Mouse (Mus musculus): ENCODE results near the gene Hnrnpr.

- TF ChIP-seq GATA1 (IDR thresholded peaks at IDR 0.05; ENCODE audit: low read length) (no peak), TAL1 (IDR thresholded peaks at IDR 0.05; ENCODE audit: low read length) (no peak)
Observed at GRCm38 (mm10) chr4:136327238-136327637, 16.5 kb downstream of the Hnrnpr start.

Data from erythroblast, embryonic 14.5 days (primary cell).